Mouse (Mus musculus): ENCODE data around the gene Tmem185b. TPM values are rescaled to one million over a fixed set of nuclear protein-coding genes. Genes with fewer than 3 reads are reported as not detected.

Tmem185b gene
- polyA plus RNA-seq, 1 experiment from 2014 or later, result 23.8 TPM

DNA sequence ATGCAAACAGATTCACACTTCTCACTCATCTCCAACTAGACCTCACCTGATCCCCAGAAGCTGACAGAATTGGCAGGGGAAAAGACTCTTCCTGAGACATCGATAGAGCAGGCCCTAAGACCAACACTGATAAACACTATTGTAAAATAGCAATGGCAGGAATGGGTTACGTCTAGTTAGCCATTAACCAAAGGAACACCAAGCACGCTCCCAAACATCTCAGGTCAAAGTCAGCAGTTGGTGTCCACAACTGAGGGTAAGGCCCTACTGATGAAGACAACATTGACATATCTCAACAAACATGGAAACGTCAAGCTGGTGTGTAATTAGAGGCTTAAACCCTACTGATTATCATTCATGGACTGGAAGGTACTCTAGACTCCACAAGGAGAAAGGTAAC, 39.6 kb downstream of the Tmem185b start:
- Histone ChIP-seq H3K27ac (no peak overlapping the region), H3K4me2 (no peak overlapping the region), H3K4me1 (no peaks in the 10 kb centered on the region), H3K36me3 (0 out of 2 replicates have a peak, but pooled peaks cover 6% of the 10 kb centered on the region), H3K9me3 (no peaks in the 10 kb centered on the region), H3K9ac (no peak overlapping the region), H3K27me3 (no peaks in the 10 kb centered on the region), H3K4me3 (no peak overlapping the region)
- no peak for ATAC-seq (ENCODE audit: insufficient number of reproducible peaks, insufficient read depth, low FRiP score, low TSS enrichment, low read depth)
- 91% methylated on average over 4 of the region's 4 CpGs for WGBS

- WGBS, result 5% methylated on average over 1 of the region's 1 CpGs
Observed at GRCm38 (mm10) chr1:119570134-119570533, 44.2 kb downstream of the Tmem185b start.

More at GRCm38 (mm10) chr1:119570134-119570533, 44.2 kb downstream of the Tmem185b start:
- H3K4me2 ChIP-seq, result no peak overlapping the region
- no peaks in the 10 kb centered on the region for H3K4me1 ChIP-seq
- H3K9ac ChIP-seq, result no peak overlapping the region
- no peak for ATAC-seq (ENCODE audit: insufficient number of reproducible peaks, insufficient read depth, low FRiP score, low TSS enrichment, low read depth)
- H3K27ac ChIP-seq, result no peak overlapping the region
- H3K36me3 ChIP-seq, result peaks cover 10% of the 10 kb centered on the region; the same call in 1 of the 2 replicates
- no peaks in the 10 kb centered on the region for H3K27me3 ChIP-seq
- no peaks in the 10 kb centered on the region for H3K9me3 ChIP-seq
- H3K4me3 ChIP-seq, result no peak overlapping the region

Other genes with a start within 250 kb of the Tmem185b start
- gene Inhbb, start 103.9 kb upstream of the Tmem185b start, polyA plus RNA-seq (2015; fragmentation: Nextera tagmentation; extraction: Ambion mirVana), result 0.42 and 0.89 TPM in 2 replicates
- gene Ralb, start 21.4 kb upstream of the Tmem185b start, polyA plus RNA-seq (2015; fragmentation: Nextera tagmentation; extraction: Ambion mirVana), result 115 and 117 TPM in 2 replicates
- 12.0 and 13.8 TPM in 2 replicates for gene Epb41l5, start 122.8 kb downstream of the Tmem185b start, polyA plus RNA-seq (2015; fragmentation: Nextera tagmentation; extraction: Ambion mirVana)

Data from embryonic facial prominence, embryonic 13.5 days (tissue).